Mouse (Mus musculus) cortical plate, adult 2 months (tissue): ENCODE results near the gene Asns.

Experiments used
- CTCF ChIP-seq: fragments of 200-500 bp; IDR thresholded peaks from 2 replicates; pipeline ENCODE4 v1.5.1; 2011; ENCODE audit warnings: mild to moderate bottlenecking, control low read depth, low read length; ENCODE audit not compliant: insufficient read depth; ENCODE audit errors: extremely low read depth
- POLR2A ChIP-seq: fragments of 200-500 bp; IDR thresholded peaks from 2 replicates; pipeline ENCODE4 v1.6.1; 2011; ENCODE audit warnings: mild to moderate bottlenecking, low read length, control low read depth; ENCODE audit not compliant: insufficient read depth; ENCODE audit errors: extremely low read depth

- no peak for TF ChIP-seq POLR2A
- 0 out of 2 replicates have a peak, but pooled peaks have one; percentile 8 for TF ChIP-seq CTCF
These were observed 22.5 kb downstream of the Asns start for GRCm38 (mm10) chr6:7670588-7670987.
